Mouse (Mus musculus) telencephalon, adult 2 months (tissue): Measurements from ENCODE around the gene Olfr530.

Source experiments
- DNase-seq: peaks from one replicate; pipeline ENCODE4 v3.0.0-alpha.2; 2011; ENCODE audit warnings: low read depth, low spot score

Olfr530 gene

GRCm38 (mm10) chr7:140376231-140376630 lies at the start of gene Olfr530:
TSS of gene Olfr530 (minus strand) at chr7:140376331.
- no peak for DNase-seq

GRCm38 (mm10) chr7:140421539-140421938 lies 45.4 kb upstream of the Olfr530 start, which contains the start of gene Olfr532:
TSS of gene Olfr532 (minus strand) at chr7:140421639.
- DNase-seq = no peak

- DNase-seq = no peak
These were observed 26.7 kb upstream of the Olfr530 start, which contains the start of gene Olfr531 for GRCm38 (mm10) chr7:140402818-140403217. TSS of gene Olfr531 (minus strand) at chr7:140402918.

- DNase-seq = no peak
These were observed 780 bp upstream of the Olfr530 start for GRCm38 (mm10) chr7:140376911-140377310.

GRCm38 (mm10) chr7:140374300-140374699 lies 1.8 kb downstream of the Olfr530 start:
- no peak for DNase-seq

GRCm38 (mm10) chr7:140361571-140361970 lies 14.6 kb downstream of the Olfr530 start, which contains the start of gene Olfr60:
TSS of gene Olfr60 (minus strand) at chr7:140361671.
- DNase-seq = no peak

- DNase-seq = no peak
These were observed 42.4 kb downstream of the Olfr530 start, which contains the start of gene Olfr527 for GRCm38 (mm10) chr7:140333717-140334116. TSS of gene Olfr527 (plus strand) at chr7:140334017.

GRCm38 (mm10) chr7:140329766-140330304 lies 46.3 kb downstream of the Olfr530 start:
- no peak for DNase-seq
